Mouse (Mus musculus) fat pad, adult 2 months (tissue): ENCODE measurements at regions not wholly inside any gene's neighbourhood (a gene's known extent, or its start where the extent isn't known, plus 50 kb on each side); places are given as distances from the start of the nearest gene placed in this dataset.
A peak's percentile ranks its signal among the peaks of the same experiment; 100 is the strongest.

ENCODE experiments used
- DNase-seq: peaks from one replicate; pipeline ENCODE4 v3.0.0-alpha.2; 2011; ENCODE audit warnings: low read depth, low spot score; ENCODE audit errors: extremely low read depth

DNA sequence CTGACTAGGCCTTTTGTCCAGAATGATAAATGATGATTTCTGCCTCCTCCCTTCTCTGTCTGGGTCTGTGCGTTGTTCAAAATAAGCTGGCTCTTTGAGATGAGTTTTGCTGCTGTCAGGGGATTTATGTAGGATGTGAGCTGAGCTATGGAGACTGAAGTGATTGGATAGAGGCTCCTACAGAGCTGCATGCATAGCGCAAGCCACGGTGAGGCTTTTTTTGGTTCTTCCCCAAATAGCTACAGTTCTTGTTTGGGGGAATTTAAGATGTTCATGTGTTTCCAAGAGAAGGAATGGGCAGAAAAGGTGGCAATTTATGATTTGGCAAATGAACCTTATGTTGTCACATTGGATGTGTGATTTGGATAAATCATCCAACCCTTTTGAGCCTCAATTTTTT lies 170.8 kb upstream of the H2al1n start:
- no peak for DNase-seq

DNA sequence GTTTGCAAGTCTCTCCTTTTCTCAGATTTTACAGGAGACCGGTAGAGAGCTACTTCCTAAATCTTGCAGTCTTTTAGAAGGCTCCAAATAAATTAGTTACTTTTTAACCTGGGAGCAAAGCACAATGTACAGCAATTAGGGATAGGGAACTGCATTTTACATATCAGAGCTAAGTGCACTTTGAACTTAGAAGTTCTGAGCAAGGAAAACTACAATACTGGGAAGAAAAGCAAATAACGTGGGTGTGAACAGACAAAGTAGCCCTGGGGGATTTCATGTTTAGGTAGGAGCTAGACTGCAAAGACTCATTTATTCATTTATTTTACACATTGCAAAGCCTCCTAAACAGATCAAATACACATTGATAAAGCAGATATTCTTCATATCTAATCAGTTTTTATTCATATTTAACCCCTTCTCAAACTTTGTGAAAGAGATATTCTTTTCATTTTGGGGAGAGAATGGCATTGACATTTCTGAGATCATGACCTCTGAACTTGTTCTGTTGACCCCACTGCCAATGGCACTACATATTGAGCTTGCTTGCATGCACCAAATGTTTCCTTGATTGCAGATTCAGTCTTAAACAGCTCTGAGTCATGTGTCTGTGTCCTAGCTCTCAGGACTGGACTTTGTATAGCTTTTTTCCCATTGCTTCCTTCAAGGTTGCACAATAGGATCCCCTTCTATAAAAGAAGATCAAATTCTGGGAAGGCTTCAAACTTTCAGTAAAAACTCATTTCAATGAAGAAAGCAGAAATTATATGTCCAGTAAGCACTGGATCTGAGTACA lies 146.8 kb upstream of the Cask start:
- DNase-seq, result no peak

DNA sequence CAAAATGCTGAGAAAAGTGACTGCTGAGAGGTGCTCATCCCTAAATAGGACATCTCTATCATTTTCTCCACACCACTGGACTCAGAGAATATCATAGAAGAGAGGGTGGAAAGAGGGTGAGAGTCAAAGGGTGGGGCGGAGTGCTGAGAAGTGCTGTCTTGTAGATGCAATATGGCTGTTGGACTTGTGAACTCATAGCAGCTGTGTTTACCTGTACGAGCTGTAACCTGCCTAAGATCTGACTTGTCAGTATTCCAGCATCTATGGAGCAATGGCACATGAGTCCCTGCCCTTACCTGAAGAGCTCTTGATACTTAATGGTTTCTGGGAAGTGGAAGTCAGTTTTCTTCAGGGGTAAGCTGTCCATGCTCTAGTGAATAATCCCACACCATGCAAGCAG lies 127.8 kb upstream of the Cask start:
- DNase-seq, result peak; percentile 40
